Mouse (Mus musculus) neural tube, embryonic 10.5 days (tissue): ENCODE measurements around the gene Mau2.
A peak's percentile ranks its signal among the peaks of the same experiment; 100 is the strongest.
"Not testable (repeated sequence)": the region's sequence is repeated elsewhere in the genome, so short reads cannot be mapped to it uniquely, and the experiment has no call there.

Experiments used
- DNase-seq: peaks from one replicate; pipeline ENCODE4 v3.0.0-alpha.2; 2017; ENCODE audit warnings: low spot score; ENCODE audit errors: extremely low spot score

The Mau2 gene

DNA sequence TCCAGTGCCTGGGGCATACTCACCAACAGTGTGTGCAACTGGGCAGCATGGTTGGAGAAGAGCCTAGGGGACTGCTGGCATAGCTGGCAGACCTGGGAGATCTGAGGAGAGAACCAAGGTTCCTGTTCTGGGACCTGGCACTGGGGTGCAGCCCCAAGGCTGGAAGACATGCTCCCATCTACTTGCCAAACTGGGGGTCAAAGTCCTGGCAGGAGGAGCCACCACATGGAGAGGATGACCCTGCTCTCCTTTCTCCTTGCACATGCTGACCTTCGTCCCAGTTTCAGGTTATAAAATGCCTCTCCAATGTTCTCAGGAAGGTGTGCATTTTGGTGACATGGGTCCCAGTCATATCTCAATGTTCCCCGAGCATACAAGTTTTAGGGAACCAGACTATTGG is 16.4 kb downstream of the Mau2 start:
- no peak for DNase-seq

DNA sequence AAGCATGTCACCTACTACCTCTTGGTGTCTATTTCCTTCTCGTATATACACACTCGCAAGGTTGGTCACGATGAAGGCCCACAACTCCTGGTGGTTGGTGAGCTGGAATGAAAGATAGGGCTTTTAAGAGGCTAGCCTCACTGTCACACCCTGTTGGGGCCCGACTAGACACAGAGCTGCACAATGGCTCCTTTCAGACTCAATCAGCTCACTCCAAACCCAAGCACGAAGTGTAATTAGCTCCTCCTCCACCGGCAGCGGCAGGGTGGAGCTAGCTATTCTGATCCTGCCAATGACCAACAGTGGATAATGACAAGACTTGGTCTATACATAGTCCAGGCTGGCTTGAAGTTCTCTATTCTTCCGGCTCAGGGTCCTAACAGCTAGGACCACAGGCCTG is 18.9 kb downstream of the Mau2 start:
- DNase-seq = no peak

DNA sequence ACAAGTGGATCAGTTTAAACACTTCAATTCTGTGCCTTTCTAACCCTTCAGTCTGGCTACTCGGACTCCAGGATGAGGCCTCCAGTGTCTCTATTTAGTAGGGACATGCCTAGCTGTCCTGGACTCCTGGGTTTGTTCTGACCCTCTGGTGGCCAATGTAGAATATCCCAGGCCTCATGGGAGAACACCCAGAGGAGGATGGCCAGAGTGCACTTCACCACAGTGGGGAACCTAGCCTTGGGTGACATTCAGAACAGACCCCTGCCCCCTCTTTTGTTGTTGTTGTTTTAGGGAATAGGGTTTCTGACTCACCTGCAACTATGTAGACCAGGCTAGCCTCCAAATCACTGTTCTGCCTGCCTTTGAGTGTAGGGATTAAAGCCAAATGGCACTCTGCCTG is 27.5 kb downstream of the Mau2 start:
- DNase-seq = no peak

DNA sequence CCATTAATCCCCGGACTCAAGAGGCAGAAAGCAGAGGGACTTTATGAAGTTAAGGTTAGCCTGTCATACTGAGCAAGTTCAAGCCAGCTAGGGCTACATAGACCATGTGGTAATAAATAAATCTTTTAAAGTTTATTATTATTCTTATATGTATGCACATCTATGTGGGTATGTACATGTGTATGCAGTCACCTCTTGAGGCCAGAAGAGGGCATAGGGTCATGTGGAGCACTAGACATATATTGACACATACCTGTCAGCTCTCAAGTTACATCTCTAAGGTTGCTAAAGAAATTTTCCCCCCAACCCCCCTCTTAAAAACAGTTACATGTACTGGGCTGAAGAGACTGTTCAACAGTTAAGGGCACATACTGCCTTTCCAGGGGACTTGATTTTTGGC is 29.8 kb downstream of the Mau2 start:
- DNase-seq = no peak

DNA sequence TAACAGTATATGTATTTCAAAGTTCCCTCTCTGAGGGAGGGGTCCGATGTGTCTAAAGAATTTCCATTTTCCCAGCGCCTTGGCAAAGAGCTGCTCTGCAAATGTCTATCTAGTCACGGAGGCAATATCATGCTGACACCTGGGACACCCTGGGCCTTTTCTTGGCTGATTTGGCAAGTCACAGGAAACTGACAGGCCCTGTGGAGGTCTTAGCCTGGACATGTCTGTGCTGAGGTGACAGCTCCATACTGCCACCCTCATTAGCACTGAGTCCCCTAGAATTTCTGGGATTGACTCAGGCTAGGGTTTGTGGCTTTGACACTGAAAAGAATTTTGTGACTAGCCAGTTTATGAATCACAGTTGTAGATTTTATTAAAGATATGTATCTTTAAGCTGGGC is 30.2 kb downstream of the Mau2 start:
- no peak for DNase-seq

DNA sequence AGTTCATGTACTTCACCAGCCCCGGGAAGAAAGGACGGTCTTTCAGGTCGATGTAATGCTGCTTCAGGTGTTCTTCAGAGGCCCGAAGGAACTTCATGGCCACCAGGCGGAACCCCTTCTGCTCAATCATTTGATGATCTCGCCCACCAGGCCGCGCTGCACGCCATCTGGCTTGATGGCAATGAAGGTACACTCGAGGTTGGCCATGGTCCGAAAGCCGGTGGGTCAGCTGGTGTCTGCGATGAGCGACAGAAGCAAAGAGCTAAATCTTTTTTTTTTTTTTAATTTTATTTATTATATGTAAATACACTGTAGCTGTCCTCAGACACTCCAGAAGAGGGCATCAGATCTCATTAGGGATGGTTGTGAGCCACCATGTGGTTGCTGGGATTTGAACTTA is 31.7 kb downstream of the Mau2 start:
- DNase-seq = not testable (repeated sequence)

DNA sequence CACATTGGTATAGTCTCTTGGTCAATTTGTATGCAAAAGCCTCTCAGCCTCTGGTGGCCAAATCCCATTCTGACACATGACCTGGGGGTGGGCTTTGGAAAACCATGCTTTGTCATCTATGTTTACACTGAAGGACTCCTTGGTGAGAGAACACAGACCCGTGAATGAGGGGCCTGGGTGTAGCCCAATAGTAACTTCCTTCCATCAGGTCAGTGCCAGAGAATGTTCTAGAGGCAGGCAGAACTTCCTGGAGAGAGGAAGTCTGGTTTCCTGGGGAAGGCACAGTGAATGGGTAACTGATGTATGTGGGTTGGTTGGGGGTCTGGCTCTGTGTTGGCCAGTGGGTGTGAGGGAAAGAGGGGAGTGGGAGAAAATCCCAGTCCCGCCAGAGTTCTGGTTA is 37.4 kb downstream of the Mau2 start:
- DNase-seq = no peak

DNA sequence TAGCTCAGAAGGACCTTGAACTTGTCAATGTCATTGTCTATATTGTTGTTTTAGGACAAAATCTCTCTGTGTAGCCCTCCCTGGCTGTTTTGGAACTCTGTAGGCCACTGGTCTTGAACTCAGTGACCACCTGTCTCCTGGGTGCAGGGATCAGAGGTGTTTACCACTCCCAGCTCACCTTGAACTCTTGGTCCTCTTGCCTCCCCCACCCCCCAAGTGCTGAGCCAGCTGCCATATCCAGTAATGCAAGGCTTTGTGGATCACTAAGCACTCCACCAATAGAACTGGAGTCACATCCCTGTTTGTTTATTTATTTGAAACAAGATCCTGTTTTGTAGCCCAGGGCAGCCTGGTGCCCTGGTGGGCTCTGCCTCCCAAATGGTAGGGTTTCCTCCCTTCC is 38.2 kb downstream of the Mau2 start:
- no peak for DNase-seq

DNA sequence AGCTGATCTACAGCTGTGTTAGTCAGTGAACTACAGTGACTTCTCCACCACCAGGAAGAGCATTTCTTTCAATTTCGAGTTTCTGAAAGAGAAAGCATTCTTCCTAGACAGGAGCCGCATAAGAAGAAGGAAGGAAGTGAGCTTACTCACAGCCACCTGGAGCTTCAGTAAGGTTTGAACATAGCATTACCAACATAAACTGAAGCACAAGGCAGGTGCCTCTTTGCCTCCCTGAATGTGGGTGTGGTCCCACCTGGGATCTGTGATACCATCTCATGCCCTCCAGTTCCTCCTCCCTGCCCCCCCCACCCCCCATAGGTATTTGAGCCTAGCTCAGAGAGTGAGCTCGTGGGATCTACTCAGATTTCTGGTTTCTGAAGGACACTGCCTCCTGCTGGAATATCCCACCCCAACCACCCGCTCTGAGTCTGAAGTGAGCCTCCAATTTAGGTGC is 39.3 kb downstream of the Mau2 start:
- no peak for DNase-seq

DNA sequence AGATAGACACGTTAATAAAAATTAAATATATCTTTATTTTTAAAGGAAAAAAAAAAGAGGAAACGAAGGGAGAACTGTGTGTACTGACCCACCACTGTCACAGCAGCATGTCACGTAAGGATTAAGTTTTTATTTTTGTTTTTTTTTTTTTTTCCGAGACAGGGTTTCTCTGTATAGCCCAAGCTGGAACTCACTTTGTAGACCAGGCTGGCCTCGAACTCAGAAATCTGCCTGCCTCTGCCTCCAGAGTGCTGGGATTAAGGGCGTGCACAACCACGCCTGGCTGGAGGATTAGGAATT is 40.7 kb downstream of the Mau2 start:
- DNase-seq = not testable (repeated sequence)

DNA sequence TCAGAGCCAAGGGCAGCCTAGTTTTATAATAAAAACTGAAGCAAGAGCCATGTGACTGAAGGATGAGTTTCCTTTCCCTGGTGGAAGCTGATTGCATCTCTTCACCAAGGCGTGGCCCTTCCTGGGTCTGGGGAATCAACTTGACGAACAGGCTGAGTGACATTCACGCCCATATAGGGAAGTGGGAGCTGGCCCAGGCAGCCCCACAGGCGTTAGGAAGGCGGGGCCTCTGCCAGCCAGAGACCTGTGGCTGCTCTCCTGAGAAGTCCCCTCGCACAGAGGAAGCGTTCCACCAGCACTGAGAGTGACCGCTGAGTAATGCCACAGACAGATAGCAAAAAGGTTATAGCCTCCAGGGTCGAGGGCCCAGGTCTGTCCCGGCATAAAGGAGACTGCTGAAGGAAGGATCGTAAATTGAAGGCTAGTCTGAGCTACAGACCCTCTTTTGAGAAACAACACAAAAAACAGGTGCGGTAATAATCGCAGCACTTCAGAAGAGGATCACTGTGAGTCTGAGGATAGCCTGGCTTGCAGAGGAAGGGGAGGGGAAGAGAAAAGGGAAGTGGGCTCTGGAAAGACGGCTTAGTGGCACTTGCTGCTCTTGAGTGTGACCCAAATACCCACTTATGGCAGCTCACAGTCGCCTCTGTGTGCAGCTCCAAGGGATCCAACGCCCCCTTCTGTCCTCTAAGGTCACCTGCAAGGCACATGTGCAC is 41.2 kb downstream of the Mau2 start:
- DNase-seq = peak; percentile 33

DNA sequence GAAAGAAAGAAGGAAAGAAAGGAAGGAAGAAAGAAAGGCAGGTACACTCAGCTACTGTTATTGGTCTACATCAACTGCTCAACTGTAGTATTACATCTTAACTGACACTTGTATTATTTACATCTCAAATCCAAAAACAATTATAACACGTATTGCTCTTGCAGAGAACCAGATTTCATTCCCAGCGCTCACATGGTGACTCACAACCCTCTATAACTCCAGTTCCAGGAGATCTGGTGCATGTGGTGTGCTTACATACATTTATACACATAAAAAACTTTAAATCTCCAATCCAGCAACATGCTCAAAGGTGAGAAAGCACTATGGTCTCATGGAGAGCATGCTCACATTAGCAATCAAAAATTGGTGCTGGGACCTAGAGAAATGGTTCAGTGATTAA is 42.3 kb downstream of the Mau2 start:
- no peak for DNase-seq

DNA sequence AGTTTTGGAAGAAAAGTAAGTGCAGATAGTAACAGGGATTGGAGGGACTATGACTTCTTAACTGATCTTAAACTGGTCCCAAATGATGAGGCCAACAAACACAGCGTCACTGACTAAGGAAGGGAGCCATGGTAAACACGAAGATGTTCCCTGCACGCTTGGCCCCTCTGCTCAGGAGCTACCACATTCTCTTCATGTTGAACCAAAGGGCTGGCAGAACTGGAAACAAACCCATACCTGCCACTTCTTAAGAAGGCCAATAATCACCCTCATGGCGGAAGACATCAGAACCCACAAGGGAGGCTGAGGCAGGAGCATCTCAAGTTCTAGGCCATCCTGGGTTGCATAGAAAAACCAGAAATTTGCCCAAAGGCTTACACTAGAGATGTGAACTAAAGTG is 43.3 kb downstream of the Mau2 start:
- DNase-seq = no peak

DNA sequence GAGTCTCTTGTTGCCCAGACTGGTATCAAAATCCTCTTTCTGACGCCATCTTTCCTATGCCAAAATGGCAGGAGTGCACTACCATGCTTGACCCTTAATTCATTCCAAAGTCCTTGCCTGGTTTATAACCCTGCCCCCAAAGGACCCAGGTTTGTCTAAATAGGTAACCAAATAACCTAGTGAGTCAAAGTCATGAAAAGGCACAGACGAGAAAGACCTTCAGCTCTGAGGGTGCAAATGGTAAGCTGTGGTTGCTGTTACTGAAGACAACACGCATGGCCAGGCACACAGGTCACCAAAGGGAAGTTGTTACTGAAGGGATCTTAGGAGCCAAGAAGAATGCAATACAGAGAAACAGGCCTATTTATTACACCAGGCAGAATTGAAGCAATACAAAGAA is 43.8 kb downstream of the Mau2 start:
- DNase-seq = no peak

DNA sequence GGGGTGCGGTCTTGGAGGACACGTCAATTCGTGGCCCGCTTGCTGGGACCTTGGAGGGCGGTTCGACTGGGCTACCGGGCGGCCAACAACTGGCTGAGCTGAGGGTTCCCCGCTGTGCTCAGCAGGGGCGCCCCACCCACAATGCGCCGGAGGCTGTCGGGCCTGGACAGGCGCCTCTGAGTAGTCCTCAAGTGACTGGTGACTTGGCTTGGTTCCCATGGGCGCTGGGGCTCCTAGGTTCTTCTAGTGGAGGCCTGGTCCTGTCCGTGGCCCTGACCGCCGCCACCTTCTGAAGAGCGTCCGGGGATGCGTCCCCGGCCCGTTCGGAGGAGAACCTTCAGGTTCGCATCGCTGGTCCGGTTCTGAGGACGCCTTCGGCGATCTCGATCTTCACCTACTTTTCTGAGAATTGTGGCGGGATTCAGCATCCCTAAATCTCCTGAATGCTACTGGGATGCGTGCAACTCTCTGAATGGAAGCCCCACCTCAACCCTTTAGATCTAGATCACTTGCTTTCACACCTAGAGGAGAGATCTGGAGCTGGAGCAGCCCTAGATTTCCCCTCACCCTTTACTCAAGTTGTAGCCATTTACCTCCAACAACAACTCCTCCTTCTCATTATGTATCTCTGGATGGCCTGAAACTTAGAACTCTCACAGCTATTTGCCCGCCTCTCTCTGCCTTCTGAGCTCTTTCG is 45.8 kb downstream of the Mau2 start:
- no peak for DNase-seq

DNA sequence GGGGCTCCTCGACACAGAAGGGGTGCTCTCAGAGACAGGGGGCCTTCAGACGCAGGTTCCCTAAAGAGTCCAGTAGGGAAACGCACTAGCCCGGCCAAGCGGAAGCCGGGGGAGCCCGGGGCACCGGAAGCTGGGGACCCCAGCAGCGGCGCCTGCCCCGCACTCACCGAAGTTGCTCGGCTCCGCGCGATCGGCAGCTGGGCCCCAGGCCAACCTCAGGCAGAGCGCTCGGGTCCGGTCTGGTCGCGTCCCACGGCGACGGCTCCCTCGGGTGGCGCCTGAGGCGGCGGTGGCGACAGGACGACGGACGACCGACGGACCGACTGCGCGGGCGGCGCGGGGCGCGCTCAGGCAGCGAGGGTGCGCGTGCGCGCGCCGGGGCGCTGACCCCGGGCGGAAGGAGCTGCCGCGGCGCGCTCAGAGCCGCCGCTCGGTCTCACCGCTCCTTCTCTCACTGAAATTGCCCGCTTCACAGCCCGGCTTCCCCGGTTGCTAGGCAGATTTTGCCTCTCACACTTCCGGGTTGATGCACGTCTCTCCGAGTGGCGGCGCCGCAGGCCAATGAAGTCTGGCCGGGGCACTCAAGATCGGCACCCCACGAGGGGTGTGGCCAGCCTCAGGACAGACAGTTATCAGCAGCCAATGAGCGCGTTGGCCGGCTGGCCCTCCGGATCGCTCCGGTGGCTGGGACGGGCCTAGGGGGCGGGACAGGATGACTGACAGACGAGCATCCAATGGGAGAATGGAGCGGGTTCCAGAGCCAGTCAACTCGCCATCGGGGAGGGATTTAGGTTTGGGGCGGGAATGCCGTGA is 46.6 kb downstream of the Mau2 start, which contains the start of gene Gatad2a:
Gene Gatad2a (minus strand): TSS at position 609 of the 813 bp plus-strand sequence.
- DNase-seq = peak; percentile 99

DNA sequence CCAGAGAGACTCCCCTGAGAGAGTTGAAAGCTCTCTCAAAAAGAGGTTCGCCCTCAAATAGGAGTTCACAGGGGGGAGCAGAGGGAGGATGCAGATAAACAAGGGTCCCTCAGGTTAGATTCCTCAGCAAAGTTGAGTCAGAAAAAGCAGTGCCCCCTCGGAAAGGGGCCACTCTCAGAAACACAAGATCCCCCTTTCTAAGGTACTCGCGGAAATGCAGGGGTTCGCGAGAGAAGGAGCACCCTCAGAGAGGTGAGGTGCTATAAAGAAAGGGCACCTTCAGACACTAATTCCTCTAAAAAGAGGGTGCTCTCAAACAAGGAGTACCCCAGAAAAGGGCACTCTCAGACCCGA is 47.1 kb downstream of the Mau2 start:
- no peak for DNase-seq

DNA sequence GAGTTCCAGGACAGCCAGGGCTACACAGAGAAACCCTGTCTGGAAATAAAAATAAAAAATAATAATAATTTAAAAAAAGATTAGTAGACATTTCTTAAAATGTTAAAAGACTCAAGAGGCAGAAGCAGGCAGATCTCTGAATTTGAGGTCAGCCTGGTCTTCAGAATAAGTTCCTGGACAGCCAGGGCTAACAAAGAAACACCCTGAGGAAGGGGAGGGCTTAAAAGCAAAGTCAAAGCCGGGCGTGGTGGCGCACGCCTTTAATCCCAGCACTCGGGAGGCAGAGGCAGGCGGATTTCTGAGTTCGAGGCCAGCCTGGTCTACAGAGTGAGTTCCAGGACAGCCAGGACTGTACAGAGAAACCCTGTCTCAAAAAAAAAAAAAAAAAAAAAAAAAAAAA is 53.6 kb downstream of the Mau2 start:
- DNase-seq = not testable (repeated sequence)

DNA sequence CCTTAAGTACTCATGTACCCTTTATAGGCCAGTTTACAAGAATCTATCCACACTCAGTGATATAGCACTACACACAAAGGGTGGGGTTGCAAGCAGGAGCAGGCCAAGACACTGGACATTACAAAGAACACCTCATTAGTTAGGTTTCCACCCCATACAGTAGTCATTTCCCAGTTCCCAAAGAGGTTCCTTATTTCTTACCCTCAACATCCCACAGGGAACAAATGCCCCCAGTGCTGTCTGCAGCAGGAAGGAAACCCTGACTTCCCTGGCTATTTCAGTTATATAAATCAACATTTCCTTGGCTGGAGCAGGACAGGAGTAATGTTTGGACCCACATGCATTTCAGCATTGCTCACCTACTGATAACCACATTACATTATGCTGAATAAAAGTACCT is 54.8 kb downstream of the Mau2 start:
- no peak for DNase-seq

DNA sequence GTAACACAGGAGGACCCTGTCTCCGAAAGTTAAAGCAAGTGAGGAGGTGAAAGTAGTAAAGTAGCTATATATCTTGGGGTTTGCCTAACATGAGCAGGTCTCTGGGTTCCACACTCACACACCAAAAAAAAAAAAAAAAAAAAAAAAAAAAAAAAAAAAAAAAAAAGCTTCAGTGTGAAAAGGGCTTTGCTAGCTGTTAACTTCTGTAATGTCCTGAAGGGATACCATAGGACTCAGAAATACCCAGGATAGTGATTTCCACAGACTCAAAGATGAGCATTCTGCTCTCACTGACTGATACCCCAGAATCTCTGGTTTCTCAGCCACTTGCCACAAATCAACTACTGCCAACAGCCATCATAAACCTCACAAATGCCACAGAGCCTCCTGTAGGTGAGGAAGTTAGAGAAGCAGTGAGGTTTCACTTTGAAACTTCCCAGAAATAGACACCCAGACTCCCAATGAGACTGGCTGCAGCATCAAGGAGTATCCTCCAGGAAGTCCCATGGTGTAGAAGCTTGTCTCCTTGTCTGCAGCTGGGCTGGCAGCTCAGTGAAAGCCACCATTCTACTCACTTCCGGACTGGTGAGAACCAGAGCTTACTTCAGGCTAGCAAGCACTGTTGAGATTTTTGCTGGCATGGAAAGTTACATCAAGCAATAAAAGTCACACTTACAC is 57.5 kb downstream of the Mau2 start:
- no peak for DNase-seq

DNA sequence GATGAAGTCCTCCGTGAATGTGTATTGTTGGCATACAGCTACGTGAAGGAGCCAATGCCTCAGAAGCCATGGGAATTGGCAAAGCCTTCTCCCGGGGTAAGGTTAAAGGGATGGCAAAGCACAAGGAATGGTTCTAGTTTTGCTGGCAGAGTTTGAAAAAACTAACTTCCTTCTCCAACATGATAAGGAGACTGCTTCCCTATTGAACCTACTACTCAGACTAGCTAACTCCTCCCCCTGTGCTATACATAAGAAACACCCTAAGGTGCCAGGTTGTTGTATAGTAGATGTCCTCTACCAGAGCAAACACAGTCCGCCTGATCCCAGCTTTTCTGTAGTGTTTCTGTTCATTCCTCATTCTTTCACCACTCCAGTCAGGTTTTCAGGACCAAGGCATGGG is 64.1 kb downstream of the Mau2 start:
- no peak for DNase-seq

DNA sequence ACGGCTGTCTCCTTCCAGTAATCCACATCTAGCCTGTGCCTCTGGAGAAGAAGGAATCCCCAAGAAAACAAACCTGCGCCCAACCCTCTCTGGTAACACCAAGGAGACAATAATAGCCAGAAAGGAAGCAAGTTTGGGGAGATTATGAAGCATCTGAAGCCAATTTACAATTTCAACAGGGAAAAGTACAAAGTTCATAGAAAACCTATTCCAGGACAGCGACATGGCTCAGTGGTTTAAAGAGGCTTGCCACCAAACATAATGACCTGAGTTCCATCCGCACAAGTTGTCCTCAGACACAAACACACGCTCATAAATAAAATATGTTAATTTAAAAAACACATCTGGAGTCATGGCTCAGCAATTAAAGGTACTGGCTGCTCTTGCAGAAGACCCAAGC is 67.7 kb downstream of the Mau2 start:
- DNase-seq = no peak
